Mouse (Mus musculus) cortical plate, adult 2 months (tissue): ENCODE results near the gene Copz1. TPM values are rescaled to one million over a fixed set of nuclear protein-coding genes. Genes with fewer than 3 reads are reported as not detected.

Source experiments
- H3K27ac ChIP-seq: fragments of 200-500 bp; 2 replicates; pipeline ENCODE4 v1.5.1; 2012; ENCODE audit warnings: low read length, control low read depth, inconsistent platforms; ENCODE audit not compliant: insufficient read depth
- H3K4me1 ChIP-seq: fragments of 200-500 bp; 2 replicates; pipeline ENCODE4 v1.6.1; 2011; ENCODE audit warnings: low read length; ENCODE audit not compliant: control insufficient read depth, insufficient read depth
- H3K4me3 ChIP-seq: fragments of 200-500 bp; 2 replicates; pipeline ENCODE4 v1.5.1; 2011; ENCODE audit warnings: mild to moderate bottlenecking, low read length, control low read depth; ENCODE audit not compliant: insufficient read depth
- CTCF ChIP-seq: fragments of 200-500 bp; IDR thresholded peaks from 2 replicates; pipeline ENCODE4 v1.5.1; 2011; ENCODE audit warnings: mild to moderate bottlenecking, control low read depth, low read length; ENCODE audit not compliant: insufficient read depth; ENCODE audit errors: extremely low read depth
- POLR2A ChIP-seq: fragments of 200-500 bp; IDR thresholded peaks from 2 replicates; pipeline ENCODE4 v1.6.1; 2011; ENCODE audit warnings: mild to moderate bottlenecking, low read length, control low read depth; ENCODE audit not compliant: insufficient read depth; ENCODE audit errors: extremely low read depth
- polyA plus RNA-seq: library from polyadenylated mRNA; depleted of rRNA; stranded (reverse); fragments of >200 nt; gene quantifications from 2 replicates; pipeline ENCODE4 v1.2.3, GENCODE M21; 2012

The Copz1 gene
- polyA plus RNA-seq, 1 experiment: 148 TPM

- Histone ChIP-seq H3K27ac (no peak overlapping the region), H3K4me3 (no peak overlapping the region), H3K4me1 (no peaks in the 10 kb centered on the region; the same call in 1 of the 2 replicates)
- TF ChIP-seq CTCF (no peak), POLR2A (no peak)
These were observed 43.7 kb downstream of the Copz1 start for GRCm38 (mm10) chr15:103315979-103316776.

GRCm38 (mm10) chr15:103317120-103317519 is 44.6 kb downstream of the Copz1 start:
- Histone ChIP-seq H3K4me1 (no peaks in the 10 kb centered on the region; the same call in 1 of the 2 replicates), H3K4me3 (no peak overlapping the region), H3K27ac (no peak overlapping the region)
- no peak for TF ChIP-seq POLR2A
- no peak for TF ChIP-seq CTCF

GRCm38 (mm10) chr15:103317731-103318130 is 45.2 kb downstream of the Copz1 start:
- Histone ChIP-seq H3K4me3 (no peak overlapping the region), H3K27ac (no peak overlapping the region), H3K4me1 (no peaks in the 10 kb centered on the region; the same call in 1 of the 2 replicates)
- TF ChIP-seq POLR2A: no peak
- TF ChIP-seq CTCF: no peak

GRCm38 (mm10) chr15:103318201-103318816 is 45.8 kb downstream of the Copz1 start:
- Histone ChIP-seq H3K27ac (no peak overlapping the region), H3K4me1 (no peaks in the 10 kb centered on the region; the same call in 1 of the 2 replicates), H3K4me3 (no peak overlapping the region)
- no peak for TF ChIP-seq POLR2A
- TF ChIP-seq CTCF: no peak

GRCm38 (mm10) chr15:103321076-103321475 is 48.6 kb downstream of the Copz1 start:
- TF ChIP-seq CTCF (peak; percentile 32; the same call in 1 of the 2 replicates), POLR2A (no peak)
- peaks cover 2% of the 10 kb centered on the region; the same call in 1 of the 2 replicates for H3K4me1 ChIP-seq
- H3K4me3 ChIP-seq: no peak overlapping the region
- H3K27ac ChIP-seq: no peak overlapping the region

GRCm38 (mm10) chr15:103322396-103322795 is 49.9 kb downstream of the Copz1 start:
- no peak for TF ChIP-seq POLR2A
- no peak for TF ChIP-seq CTCF
- Histone ChIP-seq H3K27ac (no peak overlapping the region), H3K4me3 (peak overlapping the region; percentile 56), H3K4me1 (peaks cover 2% of the 10 kb centered on the region; the same call in 1 of the 2 replicates)

- Histone ChIP-seq H3K4me3 (peak overlapping the region; percentile 56), H3K4me1 (peaks cover 2% of the 10 kb centered on the region; the same call in 1 of the 2 replicates), H3K27ac (peak overlapping the region; percentile 45; the same call in 1 of the 2 replicates)
- TF ChIP-seq CTCF: no peak
- TF ChIP-seq POLR2A: no peak
These were observed 50.5 kb downstream of the Copz1 start for GRCm38 (mm10) chr15:103323070-103323454.

- Histone ChIP-seq H3K4me3 (peak overlapping the region; percentile 56), H3K27ac (no peak overlapping the region)
- TF ChIP-seq POLR2A (no peak), CTCF (peak; percentile 81)
These were observed 51.1 kb downstream of the Copz1 start for GRCm38 (mm10) chr15:103323455-103324247.

GRCm38 (mm10) chr15:103333081-103333615 is 60.6 kb downstream of the Copz1 start:
- Histone ChIP-seq H3K27ac (peak overlapping the region; percentile 37; the same call in 1 of the 2 replicates), H3K4me3 (no peak overlapping the region), H3K4me1 (peaks cover 4% of the 10 kb centered on the region)
- no peak for TF ChIP-seq CTCF
- no peak for TF ChIP-seq POLR2A

More at GRCm38 (mm10) chr15:103323455-103324247, 51.1 kb downstream of the Copz1 start:
- peaks cover 2% of the 10 kb centered on the region; the same call in 1 of the 2 replicates for H3K4me1 ChIP-seq
